Mouse (Mus musculus) lung, adult 2 months (tissue): ENCODE results near the gene Olfr1206. TPM values are rescaled to one million over a fixed set of nuclear protein-coding genes. Genes with fewer than 3 reads are reported as not detected.

Experiments
- DNase-seq: peaks from one replicate; pipeline ENCODE4 v3.0.0; 2022
- H3K4me1 ChIP-seq: fragments of 200-500 bp; 2 replicates; pipeline ENCODE4 v1.6.1; 2011; ENCODE audit warnings: low read length; ENCODE audit not compliant: control insufficient read depth, insufficient read depth
- H3K4me3 ChIP-seq: fragments of 200-500 bp; replicated peaks from 2 replicates; pipeline ENCODE3; 2011; ENCODE audit warnings: low read depth, mild to moderate bottlenecking, control low read depth, low read length; ENCODE audit errors: extremely low read depth
- CTCF ChIP-seq: fragments of 200-500 bp; IDR thresholded peaks from 2 replicates; pipeline ENCODE4 v1.5.1; 2011; ENCODE audit warnings: mild to moderate bottlenecking, low read length, control low read depth; ENCODE audit not compliant: insufficient read depth
- POLR2A ChIP-seq: fragments of 200-500 bp; IDR thresholded peaks from 2 replicates; pipeline ENCODE4 v1.6.1; 2011; ENCODE audit warnings: low read depth, mild to moderate bottlenecking, control low read depth, low read length, borderline replicate concordance; ENCODE audit errors: extremely low read depth
- WGBS: fragments of 180-500 bp; shearing (Covaris S2); methylation state at CpG from one replicate; pipeline ENCODE4 v1.1.7; 2018; 5-methylcytosine and 5-hydroxymethylcytosine counted together
- polyA plus RNA-seq: library from polyadenylated mRNA; depleted of rRNA; stranded (reverse); fragments of >200 nt; gene quantifications from 2 replicates; pipeline ENCODE4 v1.2.3, GENCODE M21; 2012; rRNA removed

Gene Olfr1206
- not detected in 2 replicates for polyA plus RNA-seq

DNA sequence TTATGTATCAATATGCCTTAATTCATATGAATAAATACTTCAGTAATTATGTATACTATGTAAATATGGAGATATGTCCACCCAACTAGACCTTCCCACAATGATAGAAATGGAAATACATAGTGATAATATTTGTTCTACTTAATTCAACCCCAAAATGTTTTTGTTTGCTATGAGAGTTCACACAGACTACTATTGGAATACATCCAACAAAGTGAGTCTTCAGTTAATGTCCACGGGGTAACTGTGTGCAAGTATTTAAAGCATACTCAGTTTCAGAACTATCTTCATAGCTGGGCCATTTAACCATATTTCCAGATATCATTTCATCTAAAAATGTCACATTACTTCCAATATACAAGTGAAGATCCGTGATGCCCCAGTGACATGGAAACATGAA is at the start of gene Olfr1206:
Gene Olfr1206 (plus strand): TSS at position 301 of the 400 bp plus-strand sequence.
- TF ChIP-seq POLR2A: no peak
- TF ChIP-seq CTCF: no peak
- no peak within 1 kb of the TSS for H3K4me3 ChIP-seq
- WGBS: 74% methylated on average over 2 of the region's 2 CpGs
- DNase-seq: no peak
- H3K4me1 ChIP-seq: no peaks in the 10 kb centered on the region

DNA sequence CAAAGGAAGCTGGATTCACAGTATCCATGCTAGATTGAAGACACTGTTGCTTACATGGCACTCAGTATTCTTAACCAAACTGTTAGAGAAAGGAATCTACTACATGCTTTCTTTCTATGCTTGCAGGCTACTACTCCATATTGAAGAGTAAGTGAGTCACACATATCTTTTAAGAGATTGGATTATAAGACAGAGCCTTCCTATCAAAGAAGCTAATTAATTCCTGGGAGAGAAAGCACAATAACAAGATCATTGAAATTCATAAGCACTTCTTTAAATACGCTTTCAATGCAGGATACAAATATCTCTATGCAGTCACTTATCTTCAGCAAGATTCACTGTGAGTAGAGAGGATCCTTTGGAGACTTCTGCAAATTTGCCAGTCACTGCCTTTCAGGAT is 48.8 kb upstream of the Olfr1206 start, which contains the start of gene Olfr1202:
Gene Olfr1202 (plus strand): TSS at position 301 of the 400 bp plus-strand sequence.
- H3K4me3 ChIP-seq: no peak within 1 kb of the TSS
- 57% methylated on average over 1 of the region's 1 CpGs for WGBS
- no peaks in the 10 kb centered on the region for H3K4me1 ChIP-seq
- DNase-seq: no peak
- TF ChIP-seq POLR2A (no peak), CTCF (no peak)

DNA sequence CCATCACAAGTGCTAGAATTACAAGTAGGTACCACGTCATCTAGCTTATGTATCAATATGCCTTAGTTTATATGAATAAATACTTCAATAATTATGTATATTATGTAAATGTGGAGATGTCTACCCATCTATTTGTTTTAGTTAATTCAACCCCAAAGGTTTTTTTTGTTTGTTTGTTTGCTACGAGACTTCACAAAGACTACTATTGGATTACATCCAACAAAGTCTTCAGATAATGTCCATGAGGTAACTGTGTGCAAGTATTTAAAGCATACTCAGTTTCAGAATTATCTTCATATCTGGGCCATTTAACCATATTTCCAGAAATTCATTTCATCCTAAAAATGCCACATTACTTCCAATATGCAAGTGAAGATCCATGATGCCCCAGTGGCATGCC is 33.6 kb upstream of the Olfr1206 start, which contains the start of gene Olfr1205:
Gene Olfr1205 (plus strand): TSS at position 301 of the 400 bp plus-strand sequence.
- Histone ChIP-seq H3K4me3 (no peak within 1 kb of the TSS), H3K4me1 (no peaks in the 10 kb centered on the region)
- no peak for DNase-seq
- WGBS: 80% methylated on average over 2 of the region's 2 CpGs
- TF ChIP-seq POLR2A (no peak), CTCF (no peak)

DNA sequence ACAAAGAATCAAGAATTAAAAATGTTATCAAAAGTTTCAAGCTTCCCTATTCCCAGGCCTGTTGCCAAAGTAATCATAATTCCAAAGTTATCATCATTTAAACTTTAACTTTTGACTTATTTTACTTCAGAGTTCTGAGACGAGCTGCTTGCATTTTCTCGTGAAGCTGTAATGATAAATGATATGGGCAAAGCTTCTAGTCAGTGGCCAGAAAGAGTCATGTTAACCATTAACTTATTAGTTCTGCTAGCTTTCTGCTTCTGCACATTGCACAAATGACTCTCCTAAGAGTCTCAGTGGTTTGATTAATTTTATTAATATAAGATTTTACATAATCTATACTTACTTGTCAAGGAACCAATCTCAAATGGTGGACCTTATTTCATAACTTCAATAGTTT is 24.6 kb upstream of the Olfr1206 start:
- no peak for DNase-seq
- WGBS: 49% methylated on average over 2 of the region's 2 CpGs
- Histone ChIP-seq H3K4me3 (no peak overlapping the region), H3K4me1 (no peaks in the 10 kb centered on the region)
- TF ChIP-seq CTCF (no peak), POLR2A (no peak)

DNA sequence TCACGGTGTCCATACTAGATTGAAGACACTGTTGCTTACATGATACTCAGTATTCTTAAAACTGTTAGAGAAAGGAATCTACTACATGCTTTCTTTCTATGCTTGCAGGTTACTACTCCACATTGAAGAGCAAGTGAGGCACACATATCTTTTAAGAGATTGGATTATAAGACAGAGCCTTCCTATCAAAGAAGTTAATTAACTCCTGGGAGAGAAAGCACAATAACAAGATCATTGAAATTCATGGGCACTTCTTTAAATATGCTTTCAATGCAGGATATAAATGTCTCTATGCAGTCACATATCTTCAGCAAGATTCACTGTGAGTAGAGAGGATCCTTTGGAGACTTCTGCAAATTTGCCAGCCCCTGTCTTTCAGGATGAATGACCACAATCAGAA is 14.0 kb upstream of the Olfr1206 start, which contains the start of gene Olfr1204:
Gene Olfr1204 (plus strand): TSS at position 301 of the 400 bp plus-strand sequence.
- no peaks in the 10 kb centered on the region for H3K4me1 ChIP-seq
- DNase-seq: no peak
- no peak within 1 kb of the TSS for H3K4me3 ChIP-seq
- 83% methylated on average over 1 of the region's 1 CpGs for WGBS
- TF ChIP-seq POLR2A (no peak), CTCF (no peak)

DNA sequence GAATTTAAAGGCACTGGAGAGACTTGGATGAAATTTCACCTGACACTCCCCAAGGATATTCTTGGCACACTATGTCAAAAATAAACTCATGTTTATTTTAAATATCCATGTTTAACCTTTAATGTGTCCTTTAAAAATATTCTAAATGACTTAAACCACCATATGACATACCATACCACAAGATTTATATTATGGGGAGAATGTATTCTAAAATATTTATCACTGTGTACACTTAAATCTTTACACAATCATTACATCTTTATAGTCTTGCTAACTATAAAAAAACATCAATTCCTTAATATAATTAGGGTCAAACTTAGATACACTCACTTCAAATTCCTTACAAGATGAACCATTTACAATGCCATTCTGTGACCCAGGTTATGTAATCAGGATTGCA is 39.2 kb downstream of the Olfr1206 start, which contains the start of gene Olfr1208:
Gene Olfr1208 (minus strand): TSS at position 101 of the 400 bp plus-strand sequence.
- Histone ChIP-seq H3K4me3 (no peak within 1 kb of the TSS), H3K4me1 (no peaks in the 10 kb centered on the region)
- no peak for DNase-seq
- TF ChIP-seq CTCF (no peak), POLR2A (no peak)

DNA sequence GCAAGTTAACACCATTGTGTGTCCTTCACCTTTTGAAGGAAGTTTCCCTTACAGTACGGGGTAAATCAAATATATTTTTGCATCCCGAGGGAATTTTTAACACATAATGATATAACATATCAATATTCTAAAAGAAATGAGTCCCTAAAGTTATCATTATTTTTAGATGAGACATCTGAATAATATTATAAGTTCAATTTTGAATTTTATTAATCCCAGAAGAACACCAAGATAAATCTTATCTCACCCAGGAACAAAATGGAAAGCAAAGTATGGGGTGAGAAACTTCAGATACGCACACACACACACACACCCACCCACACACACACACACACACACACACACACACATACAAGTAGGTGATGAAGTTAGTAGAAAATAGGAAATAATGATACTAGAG is 52.0 kb downstream of the Olfr1206 start, which contains the start of gene Olfr1209:
Gene Olfr1209 (minus strand): TSS at position 101 of the 400 bp plus-strand sequence.
- TF ChIP-seq CTCF (no peak), POLR2A (no peak)
- no peak within 1 kb of the TSS for H3K4me3 ChIP-seq
- 86% methylated on average over 3 of the region's 3 CpGs for WGBS
- no peak for DNase-seq
- no peaks in the 10 kb centered on the region for H3K4me1 ChIP-seq

Other genes starting within 250 kb of the Olfr1206 start
- not detected in 2 replicates for gene Olfr1191-ps1, start 222.7 kb upstream of the Olfr1206 start, polyA plus RNA-seq
- gene Olfr1192-ps1, start 214.7 kb upstream of the Olfr1206 start, polyA plus RNA-seq: not detected in 2 replicates
- not detected in 2 replicates for gene Olfr1193, start 187.6 kb upstream of the Olfr1206 start, polyA plus RNA-seq
- gene Olfr1195, start 174.0 kb upstream of the Olfr1206 start, polyA plus RNA-seq: not detected in 2 replicates
- not detected in 2 replicates for gene Olfr1196, start 158.6 kb upstream of the Olfr1206 start, polyA plus RNA-seq
- not detected in 2 replicates for gene Olfr1197, start 130.9 kb upstream of the Olfr1206 start, polyA plus RNA-seq
- not detected in 2 replicates for gene Olfr1198, start 111.9 kb upstream of the Olfr1206 start, polyA plus RNA-seq
- not detected in 2 replicates for gene Olfr1199, start 102.8 kb upstream of the Olfr1206 start, polyA plus RNA-seq
- gene Olfr1200, start 92.7 kb upstream of the Olfr1206 start, polyA plus RNA-seq: not detected in 2 replicates
- not detected in 2 replicates for gene Olfr1201, start 70.2 kb upstream of the Olfr1206 start, polyA plus RNA-seq
- not detected in 2 replicates for gene Olfr1202, start 48.7 kb upstream of the Olfr1206 start, polyA plus RNA-seq
- not detected in 2 replicates for gene Olfr1205, start 33.5 kb upstream of the Olfr1206 start, polyA plus RNA-seq
- not detected in 2 replicates for gene Olfr1204, start 13.9 kb upstream of the Olfr1206 start, polyA plus RNA-seq
- not detected in 2 replicates for gene Olfr1208, start 39.1 kb downstream of the Olfr1206 start, polyA plus RNA-seq
- not detected in 2 replicates for gene Olfr1209, start 51.9 kb downstream of the Olfr1206 start, polyA plus RNA-seq
- not detected in 2 replicates for gene Olfr1211, start 74.9 kb downstream of the Olfr1206 start, polyA plus RNA-seq
- gene Olfr1212, start 90.7 kb downstream of the Olfr1206 start, polyA plus RNA-seq: not detected in 2 replicates
- not detected in 2 replicates for gene Gm13762, start 117.0 kb downstream of the Olfr1206 start, polyA plus RNA-seq
- not detected in 2 replicates for gene Olfr1214, start 129.4 kb downstream of the Olfr1206 start, polyA plus RNA-seq
- not detected in 2 replicates for gene Olfr1215, start 143.7 kb downstream of the Olfr1206 start, polyA plus RNA-seq
- not detected in 2 replicates for gene Olfr1216, start 155.1 kb downstream of the Olfr1206 start, polyA plus RNA-seq
- not detected in 2 replicates for gene Olfr1217, start 168.8 kb downstream of the Olfr1206 start, polyA plus RNA-seq
- gene Olfr1218, start 198.0 kb downstream of the Olfr1206 start, polyA plus RNA-seq: not detected in 2 replicates
- gene Olfr1219, start 220.3 kb downstream of the Olfr1206 start, polyA plus RNA-seq: not detected in 2 replicates
- not detected in 2 replicates for gene Olfr1220, start 243.6 kb downstream of the Olfr1206 start, polyA plus RNA-seq